Mouse (Mus musculus) lung, adult 2 months (tissue): ENCODE measurements around the gene Gas6.

Source experiments
- CTCF ChIP-seq: fragments of 200-500 bp; IDR thresholded peaks from 2 replicates; pipeline ENCODE4 v1.5.1; 2011; ENCODE audit warnings: mild to moderate bottlenecking, low read length, control low read depth; ENCODE audit not compliant: insufficient read depth
- POLR2A ChIP-seq: fragments of 200-500 bp; IDR thresholded peaks from 2 replicates; pipeline ENCODE4 v1.6.1; 2011; ENCODE audit warnings: low read depth, mild to moderate bottlenecking, control low read depth, low read length, borderline replicate concordance; ENCODE audit errors: extremely low read depth

DNA sequence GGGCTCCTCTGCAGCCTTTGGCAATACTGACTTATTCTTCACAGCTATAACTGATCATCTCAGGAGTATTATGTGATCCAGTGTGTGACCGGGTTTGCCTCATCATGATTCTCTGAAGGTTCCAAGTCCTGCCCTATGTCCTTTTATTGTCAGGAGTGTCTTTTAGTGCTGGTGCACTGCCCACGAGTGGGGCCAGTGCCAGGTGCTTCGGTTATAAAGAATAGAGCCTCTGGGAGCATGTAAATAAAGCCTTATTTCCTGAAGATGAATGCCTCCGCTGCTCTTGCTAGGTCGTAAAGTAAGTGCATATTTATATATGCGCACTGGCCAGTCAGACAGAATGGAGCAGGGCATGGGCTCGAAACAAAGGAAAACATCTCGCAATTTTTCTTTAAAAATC lies 38.8 kb upstream of the Gas6 start:
- TF ChIP-seq POLR2A (no peak), CTCF (no peak)
